Mouse (Mus musculus): ENCODE data around the gene Zbtb16. TPM values are rescaled to one million over a fixed set of nuclear protein-coding genes. Genes with fewer than 3 reads are reported as not detected.

Zbtb16 gene
- polyA plus RNA-seq (2012): 6.4 and 6.5 TPM in 2 replicates

DNA sequence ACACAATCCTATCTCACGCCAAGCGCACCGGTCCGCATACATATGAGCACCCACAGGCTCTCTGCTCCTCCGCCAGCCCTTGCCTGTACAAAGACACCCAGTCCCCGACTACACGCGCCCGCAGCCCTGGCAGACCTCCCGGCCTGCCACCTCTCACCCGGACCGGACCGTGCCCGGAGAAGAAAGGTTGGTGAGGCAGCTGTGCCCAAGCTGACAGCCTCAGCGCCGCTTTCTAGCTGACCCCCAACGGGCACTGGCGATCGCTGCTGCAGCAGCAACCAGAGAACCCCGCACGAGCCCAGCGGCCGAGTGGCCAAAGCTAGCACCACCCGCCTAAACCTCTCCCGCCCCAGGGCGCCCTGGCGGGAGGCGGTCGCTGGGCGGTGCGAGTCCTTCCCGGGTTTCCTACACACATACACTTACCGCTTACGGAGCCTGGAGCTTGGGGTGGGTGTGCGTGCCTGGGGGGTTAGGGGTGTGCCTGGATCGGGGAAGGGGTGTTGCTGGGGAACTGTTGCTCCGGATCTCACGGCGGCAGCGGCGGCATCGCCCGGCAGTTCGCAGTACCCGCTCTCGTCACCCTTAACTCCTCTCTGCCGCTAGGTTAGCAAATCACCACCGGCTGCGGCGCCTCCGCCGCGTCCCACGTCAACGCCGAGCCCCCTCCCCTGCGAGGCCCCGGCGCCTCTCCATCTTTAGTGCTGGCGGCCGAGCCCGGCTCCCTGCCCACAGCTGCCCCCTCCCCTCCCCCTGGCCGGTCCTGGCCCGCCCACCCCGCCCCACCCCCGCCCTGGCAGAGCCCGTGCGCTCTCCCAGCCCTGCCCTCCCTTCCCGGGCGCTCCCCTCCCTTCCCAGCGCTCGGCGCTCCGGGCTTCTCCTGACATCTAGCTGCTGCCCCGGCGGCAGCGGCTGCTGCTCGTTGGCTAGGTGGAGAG lies at the start of gene Zbtb16:
Zbtb16 (minus strand) TSS at position 592 of the 935 bp plus-strand sequence.
- no peak for TF ChIP-seq GATA1 (IDR thresholded peaks at IDR 0.05; ENCODE audit: low read length)

DNA sequence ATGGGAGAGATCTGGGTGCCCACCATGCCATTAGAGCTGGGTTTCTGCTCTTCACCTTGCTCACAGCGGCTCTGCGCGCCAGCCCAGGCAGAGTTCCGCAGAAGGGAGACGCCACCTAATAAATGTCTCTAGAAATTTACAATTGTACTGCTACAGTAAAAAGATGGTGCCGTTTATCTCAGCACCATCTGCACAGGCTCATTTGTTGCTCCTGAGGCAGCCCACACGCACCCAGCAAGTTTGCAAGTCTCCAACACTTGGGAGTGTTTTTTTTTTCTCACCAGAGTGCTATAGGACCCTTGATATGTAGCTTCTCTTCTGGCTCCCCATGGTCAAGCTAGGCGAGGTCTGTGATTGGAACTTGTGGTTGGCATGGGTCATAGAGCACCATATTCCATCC lies 36.9 kb upstream of the Zbtb16 start:
- TF ChIP-seq GATA1 (IDR thresholded peaks at IDR 0.05; ENCODE audit: low read length): no peak

DNA sequence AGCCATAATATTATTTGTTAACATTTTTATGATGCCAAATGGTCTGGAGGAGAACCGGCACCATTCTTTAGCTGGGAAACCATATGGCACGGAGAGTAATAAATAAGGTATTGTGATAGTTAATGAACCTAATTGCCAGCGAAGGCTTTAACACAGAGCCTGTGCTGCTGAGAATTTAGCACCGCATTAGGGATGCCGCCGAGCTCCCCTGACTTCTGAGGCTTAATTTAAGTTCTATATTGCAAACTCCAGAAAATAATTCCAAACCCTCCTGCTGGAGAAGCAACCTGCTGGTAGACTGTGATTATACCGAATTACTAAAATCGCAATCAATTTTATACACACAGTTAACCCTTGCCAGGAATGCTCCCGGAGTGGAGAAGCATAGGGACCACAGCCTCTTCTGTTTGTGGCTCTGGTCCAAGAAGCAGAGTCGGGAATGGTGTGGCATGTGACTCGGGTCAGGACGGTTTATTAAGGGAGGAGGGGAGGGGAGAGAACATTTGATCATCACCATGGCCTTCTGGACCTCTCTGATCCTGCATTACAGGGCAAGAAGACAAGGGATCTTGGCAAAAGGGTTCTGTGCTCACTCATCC lies 30.6 kb upstream of the Zbtb16 start:
- TF ChIP-seq GATA1 (IDR thresholded peaks at IDR 0.05; ENCODE audit: low read length): no peak

DNA sequence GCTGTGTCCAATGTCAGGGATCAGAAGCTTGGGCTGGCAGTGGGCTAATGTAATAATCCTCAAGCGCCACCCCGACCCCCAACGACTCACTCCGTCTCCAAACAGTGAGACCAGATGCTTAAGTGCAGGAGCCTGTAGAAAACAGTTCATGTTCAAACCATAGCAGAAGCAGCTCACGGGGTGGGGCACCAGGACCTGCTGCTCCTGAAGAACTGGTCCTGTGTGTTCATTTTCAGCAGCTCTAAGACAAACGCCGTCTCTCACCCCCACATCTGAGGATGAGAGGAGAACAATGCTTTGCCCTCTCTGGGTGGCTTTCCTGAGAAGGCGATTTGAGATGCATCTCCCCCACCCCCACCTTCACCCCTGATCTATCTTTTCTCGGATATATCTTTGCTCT lies 29.2 kb upstream of the Zbtb16 start:
- no peak for TF ChIP-seq GATA1 (IDR thresholded peaks at IDR 0.05; ENCODE audit: low read length)

DNA sequence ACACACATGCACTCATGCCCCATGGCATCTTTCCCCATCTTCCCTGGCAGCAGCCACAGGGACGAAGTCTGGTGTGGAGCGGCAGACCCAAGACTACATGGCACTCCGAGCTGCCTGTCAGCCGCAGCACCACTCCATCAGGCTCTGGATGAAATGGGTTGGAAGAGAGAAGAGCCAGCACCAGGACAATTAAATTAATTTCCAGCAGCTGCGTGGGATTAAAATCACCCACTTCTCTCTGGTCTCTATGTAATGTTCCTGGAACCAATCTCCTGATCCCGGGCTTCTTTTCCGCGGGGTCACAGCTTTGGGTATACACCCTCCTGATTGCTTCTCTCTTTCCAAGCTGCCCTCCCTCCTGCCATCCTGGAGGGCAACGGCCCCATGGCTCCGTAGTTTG lies 25.5 kb upstream of the Zbtb16 start:
- no peak for TF ChIP-seq GATA1 (IDR thresholded peaks at IDR 0.05; ENCODE audit: low read length)

DNA sequence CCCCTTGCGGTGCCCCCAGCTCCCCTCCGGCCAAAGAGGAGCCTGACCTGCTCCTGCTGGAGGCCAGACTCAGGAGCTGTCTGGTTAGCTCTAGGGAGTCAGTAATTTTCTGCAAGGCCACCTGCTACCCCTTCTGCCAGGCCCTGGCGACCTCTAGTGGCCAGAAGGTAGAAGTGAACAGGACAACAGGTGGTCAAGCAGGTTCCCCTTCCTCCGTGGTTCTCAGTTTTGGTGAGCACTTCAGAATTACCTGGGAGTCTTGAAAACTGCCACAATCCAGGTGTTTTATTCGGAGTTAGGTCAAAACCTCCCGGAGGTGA lies 24.5 kb upstream of the Zbtb16 start:
- no peak for TF ChIP-seq GATA1 (IDR thresholded peaks at IDR 0.05; ENCODE audit: low read length)

DNA sequence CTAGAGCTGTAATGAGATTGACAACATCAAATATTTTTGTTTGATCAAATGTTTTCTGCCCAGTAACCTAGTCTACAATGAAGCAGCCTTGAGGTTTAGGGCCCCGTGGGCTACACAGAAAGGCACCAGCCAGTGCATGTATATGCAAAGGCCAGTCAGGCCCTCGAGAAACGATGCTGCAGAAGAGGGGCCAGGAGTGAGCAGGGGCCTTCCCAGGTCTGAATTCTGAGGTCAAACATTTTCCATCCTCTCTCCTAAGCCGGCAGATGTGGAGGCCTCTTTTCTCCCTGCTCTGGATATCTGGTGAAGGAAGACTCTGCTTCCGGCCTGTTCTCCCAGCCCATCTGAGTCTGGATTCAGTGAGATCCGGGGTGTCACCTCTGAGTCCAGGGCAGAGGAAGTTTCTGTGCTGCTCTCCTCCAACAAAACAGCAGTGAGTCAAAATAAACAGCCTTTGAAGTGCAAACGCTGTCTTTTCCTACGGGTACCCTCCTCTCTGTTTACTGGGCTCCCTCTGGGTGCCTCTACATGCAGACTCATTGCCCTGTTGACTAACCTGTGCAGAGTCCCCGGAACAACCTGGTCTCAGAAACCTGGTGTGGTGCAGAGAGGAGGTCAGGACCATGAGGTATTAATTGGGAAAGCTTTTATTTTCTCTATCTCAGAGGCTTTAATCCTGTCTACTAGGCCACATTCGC lies 24.0 kb upstream of the Zbtb16 start:
- no peak for TF ChIP-seq GATA1 (IDR thresholded peaks at IDR 0.05; ENCODE audit: low read length)

DNA sequence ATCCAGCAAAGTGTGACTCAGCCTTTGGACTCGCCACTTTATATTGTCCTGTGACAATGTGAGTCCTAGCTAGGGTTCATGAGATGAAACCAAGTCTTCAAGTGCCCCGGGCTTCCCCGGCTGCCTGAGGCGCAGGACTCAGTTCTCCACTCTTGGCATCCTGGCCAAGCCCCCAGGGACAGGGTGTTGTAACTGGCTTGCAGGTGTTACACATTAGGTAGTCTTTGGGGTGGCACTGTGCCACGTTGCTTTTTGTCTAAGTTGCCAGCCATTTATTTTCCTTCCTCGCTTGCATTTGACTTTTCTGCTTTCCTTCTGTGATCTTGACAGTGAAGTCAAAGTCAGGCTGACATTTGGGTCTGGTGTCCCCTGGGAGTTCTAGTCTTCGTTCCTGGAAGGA lies 21.9 kb upstream of the Zbtb16 start:
- no peak for TF ChIP-seq GATA1 (IDR thresholded peaks at IDR 0.05; ENCODE audit: low read length)

DNA sequence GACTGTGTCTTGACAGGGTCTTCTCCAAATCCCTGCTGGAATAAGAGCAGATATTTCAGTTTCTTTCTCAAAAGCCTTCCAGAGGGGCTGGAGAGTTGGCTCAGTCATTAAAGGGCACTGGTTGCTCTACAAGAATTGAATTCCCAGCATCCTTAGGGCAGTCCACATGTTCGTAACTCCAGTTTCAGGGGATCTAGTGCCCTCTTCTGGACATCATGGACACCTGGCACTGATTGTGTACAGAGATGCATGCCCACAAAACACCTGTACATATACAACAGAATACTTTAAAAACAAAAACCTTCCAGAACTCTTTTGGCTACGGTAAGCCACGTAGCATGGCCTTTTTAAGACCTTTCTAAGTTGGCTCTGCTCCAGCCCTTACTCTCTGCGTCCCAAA lies 20.2 kb upstream of the Zbtb16 start:
- no peak for TF ChIP-seq GATA1 (IDR thresholded peaks at IDR 0.05; ENCODE audit: low read length)

DNA sequence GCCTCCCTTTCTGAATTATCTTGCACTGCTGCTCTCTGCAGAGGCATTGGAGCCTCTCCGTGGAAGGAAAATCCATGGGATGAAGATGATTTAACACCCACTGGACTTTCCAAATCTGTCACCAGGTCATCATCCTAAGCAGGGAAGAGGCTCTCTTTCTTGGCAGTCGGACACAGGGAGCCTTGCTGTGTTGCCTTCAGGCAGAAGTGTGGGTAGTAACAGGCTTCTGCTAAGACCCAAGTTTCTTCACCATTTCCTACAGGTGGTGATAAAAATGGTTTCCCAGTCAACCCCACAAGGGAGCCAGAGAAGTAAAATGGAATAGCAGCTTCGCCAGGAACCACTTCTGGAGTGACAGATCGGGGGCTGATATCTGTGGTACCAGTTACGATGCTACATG lies 13.5 kb upstream of the Zbtb16 start:
- TF ChIP-seq GATA1 (IDR thresholded peaks at IDR 0.05; ENCODE audit: low read length): no peak

DNA sequence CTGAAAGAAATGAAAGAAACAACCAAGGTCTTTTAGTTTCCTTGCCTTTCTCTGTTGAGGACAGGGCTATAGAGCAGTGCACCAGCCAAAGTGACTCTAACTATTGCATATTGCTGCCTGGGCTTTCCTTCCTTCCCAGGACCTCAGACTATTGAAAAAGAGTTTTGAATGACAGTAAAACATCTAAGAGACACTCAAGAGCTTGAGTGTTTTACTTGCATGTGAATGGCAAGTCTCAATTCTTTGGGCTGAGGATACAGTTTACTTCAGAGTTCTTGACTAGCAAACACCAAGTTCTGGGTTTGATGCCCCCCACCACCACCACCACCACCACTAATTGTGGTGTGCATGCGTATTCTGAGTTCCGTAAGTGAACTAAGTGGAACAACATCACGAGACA lies 3.5 kb upstream of the Zbtb16 start:
- TF ChIP-seq GATA1 (IDR thresholded peaks at IDR 0.05; ENCODE audit: low read length): no peak

DNA sequence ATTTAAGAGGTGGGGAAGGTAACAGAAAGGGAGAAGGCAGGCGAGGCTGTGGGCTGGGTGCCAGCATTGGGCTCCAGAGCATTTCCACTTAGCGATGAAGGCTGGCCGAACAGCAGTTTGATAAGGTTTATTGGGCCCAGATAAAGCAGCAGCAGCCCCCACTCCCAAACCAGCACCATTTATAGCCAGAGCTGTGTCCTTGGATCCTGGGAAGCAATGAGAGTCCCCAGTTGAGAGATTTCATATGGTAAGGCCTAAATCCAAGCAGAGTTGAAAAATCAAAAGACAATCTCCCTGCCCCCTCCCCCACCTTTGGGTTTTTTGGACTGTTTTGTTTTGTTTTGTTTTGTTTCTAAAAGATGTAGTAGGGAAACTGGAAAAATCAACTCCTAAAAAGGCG lies 2.3 kb upstream of the Zbtb16 start:
- TF ChIP-seq GATA1 (IDR thresholded peaks at IDR 0.05; ENCODE audit: low read length): no peak

DNA sequence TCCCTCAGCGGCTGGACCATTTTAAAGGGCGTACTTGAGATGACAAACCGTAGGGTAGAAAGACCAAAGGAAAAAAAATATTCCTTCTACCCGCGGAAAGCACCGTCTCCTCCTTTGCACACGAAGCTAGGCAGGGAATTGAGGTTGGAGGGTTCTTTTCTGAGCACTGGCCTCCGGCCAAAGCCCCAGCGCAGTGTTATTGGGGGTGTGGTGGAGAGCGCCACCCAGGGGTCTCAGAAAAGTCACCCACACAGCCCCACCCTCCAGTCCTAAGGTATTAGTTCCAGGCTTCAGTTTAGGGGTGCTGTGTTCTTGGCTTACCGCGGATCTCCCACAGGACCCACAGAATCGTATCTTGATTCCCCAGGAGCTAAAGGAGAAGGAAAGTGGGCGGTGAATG lies 1.2 kb upstream of the Zbtb16 start:
- TF ChIP-seq GATA1 (IDR thresholded peaks at IDR 0.05; ENCODE audit: low read length): no peak

DNA sequence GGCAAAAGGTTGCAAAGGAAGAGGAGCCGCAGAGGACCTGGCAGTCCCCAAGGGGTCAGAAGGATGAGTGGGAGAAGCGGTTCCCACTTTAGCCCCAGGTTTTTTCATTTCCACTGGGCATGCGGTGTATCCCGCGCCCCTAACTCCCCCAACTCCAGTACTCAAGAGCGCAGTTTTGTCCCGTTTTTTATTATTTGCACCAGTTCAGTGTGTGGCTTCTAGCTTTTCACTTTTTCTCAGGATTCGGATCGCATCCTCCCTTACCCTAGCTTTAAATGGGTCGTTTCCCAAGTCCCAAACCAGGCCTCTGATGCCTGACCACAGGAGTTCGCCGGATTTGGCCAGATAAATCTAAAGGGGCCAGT lies 526 bp upstream of the Zbtb16 start:
- no peak for TF ChIP-seq GATA1 (IDR thresholded peaks at IDR 0.05; ENCODE audit: low read length)

DNA sequence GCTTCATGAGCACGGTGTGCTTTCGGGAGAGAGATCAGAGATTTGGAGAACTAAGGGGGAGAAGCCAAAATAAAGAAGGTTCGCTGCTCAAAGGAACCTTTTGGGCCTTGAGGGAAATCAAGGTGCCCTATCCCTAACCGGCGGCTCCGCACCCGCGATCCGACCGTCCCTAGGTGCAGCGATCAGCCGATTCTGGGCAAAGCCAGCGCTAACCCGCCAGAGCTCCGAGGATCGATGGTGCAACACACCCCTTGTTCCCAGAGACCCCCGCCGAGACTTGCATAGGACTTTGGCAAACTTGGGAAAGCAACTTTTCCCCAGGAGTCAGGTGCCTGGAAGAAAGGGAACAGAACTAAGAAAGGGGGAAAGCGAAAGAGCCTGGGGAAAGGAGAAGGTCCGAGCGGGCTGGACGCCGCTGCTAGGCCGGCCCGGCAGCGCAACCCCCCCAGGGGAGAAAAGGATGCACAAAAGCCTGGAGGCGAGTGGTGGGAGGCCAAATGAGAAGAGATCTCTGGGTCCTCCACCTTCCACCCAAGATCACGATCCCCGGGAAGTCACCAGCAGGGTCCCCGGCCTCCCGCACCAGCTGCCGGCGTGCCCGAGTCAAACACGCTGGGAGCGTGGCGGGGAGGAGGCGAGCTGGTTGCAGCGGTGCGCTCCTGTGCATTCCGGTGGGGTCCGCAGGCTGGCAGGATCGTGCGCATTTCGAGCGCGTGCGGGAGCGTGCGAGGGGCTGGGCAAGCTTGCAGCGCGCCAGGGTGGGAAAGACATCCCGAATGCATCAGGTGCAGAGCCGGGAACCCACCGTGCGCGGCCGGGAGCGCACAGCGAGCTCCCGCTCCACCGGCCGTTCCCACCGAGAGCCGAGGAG lies 1.2 kb downstream of the Zbtb16 start:
- TF ChIP-seq GATA1 (IDR thresholded peaks at IDR 0.05; ENCODE audit: low read length): no peak

DNA sequence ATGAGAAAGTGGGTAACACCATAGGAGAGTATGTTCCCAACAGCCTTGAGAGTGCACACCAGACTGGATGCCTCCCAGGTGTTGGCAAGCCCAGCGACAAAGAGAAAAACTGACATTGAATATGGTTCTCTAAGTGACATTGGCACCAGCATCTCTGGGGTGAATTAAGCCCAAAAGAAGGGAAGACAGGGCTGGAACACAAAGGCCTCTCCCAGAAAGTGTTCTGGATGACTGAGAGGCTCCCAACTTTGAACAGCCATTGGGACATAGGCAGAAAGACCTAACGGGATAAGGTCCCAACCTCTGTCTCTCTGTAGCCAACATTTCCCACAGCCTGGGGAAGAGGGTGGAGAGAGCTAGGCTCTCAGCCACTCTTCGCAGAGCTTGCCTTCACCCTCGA lies 2.0 kb downstream of the Zbtb16 start:
- TF ChIP-seq GATA1 (IDR thresholded peaks at IDR 0.05; ENCODE audit: low read length): no peak
